Mouse (Mus musculus): ENCODE data around the gene Psma1. TPM values are rescaled to one million over a fixed set of nuclear protein-coding genes. Genes with fewer than 3 reads are reported as not detected.

The Psma1 gene
- polyA plus RNA-seq, 1 experiment from 2014 or later: 380 TPM

- Histone ChIP-seq H3K4me3 (no peak overlapping the region), H3K4me2 (no peak overlapping the region), H3K36me3 (no peaks in the 10 kb centered on the region), H3K4me1 (replicated peaks) (peaks cover 9% of the 10 kb centered on the region), H3K27ac (no peak overlapping the region), H3K27me3 (peaks cover 12% of the 10 kb centered on the region; the same call in 1 of the 2 replicates), H3K9me3 (no peaks in the 10 kb centered on the region), H3K9ac (no peak overlapping the region)
- whole genome bisulfite sequencing: 88% methylated on average over 5 of the region's 5 CpGs
- no peak for ATAC-seq (ENCODE audit: low FRiP score)
These were observed 18.8 kb upstream of the Psma1 start for GRCm38 (mm10) chr7:114294698-114295097.

DNA sequence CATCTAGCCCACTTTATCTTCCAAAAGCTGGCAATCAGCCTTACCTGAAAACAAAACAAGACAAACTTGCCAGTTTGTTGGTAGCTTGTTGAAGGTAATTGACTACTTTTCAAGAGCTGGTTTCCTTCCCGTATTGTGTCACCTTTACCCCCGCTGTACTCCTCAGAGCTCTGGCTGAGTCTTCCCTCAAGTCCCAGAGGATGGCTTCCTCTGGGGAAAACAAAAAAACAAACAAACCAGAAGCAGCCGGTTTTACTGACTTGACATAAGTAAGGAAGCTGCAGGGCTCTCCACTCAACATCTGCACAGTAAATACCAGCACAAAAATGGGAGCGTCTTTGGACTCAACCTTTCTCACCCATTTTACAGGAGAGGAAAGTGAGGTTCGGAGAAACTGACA is 18.0 kb upstream of the Psma1 start:
- 85% methylated on average over 5 of the region's 5 CpGs for WGBS
- Histone ChIP-seq H3K4me3 (no peak overlapping the region), H3K27ac (no peak overlapping the region), H3K9ac (no peak overlapping the region), H3K4me2 (no peak overlapping the region), H3K4me1 (replicated peaks) (peaks cover 9% of the 10 kb centered on the region), H3K36me3 (no peaks in the 10 kb centered on the region), H3K27me3 (peaks cover 12% of the 10 kb centered on the region; the same call in 1 of the 2 replicates), H3K9me3 (no peaks in the 10 kb centered on the region)
- no peak for ATAC-seq (ENCODE audit: low FRiP score)

GRCm38 (mm10) chr7:114292501-114292971 is 16.6 kb upstream of the Psma1 start:
- Histone ChIP-seq H3K27ac (no peak overlapping the region), H3K9me3 (no peaks in the 10 kb centered on the region), H3K36me3 (no peaks in the 10 kb centered on the region), H3K27me3 (peaks cover 12% of the 10 kb centered on the region; the same call in 1 of the 2 replicates), H3K9ac (no peak overlapping the region), H3K4me2 (peak overlapping the region; percentile 41), H3K4me3 (peak overlapping the region; percentile 13; the same call in 1 of the 2 replicates), H3K4me1 (replicated peaks) (peaks cover 9% of the 10 kb centered on the region)
- no peak for ATAC-seq (ENCODE audit: low FRiP score)
- 13% methylated on average over 12 of the region's 12 CpGs for WGBS

GRCm38 (mm10) chr7:114291461-114292335 is 15.8 kb upstream of the Psma1 start:
- no peak for ATAC-seq (ENCODE audit: low FRiP score)
- Histone ChIP-seq H3K9me3 (no peaks in the 10 kb centered on the region), H3K27ac (no peak overlapping the region), H3K9ac (no peak overlapping the region), H3K4me1 (replicated peaks) (peaks cover 9% of the 10 kb centered on the region), H3K4me3 (no peak overlapping the region), H3K4me2 (no peak overlapping the region), H3K36me3 (no peaks in the 10 kb centered on the region), H3K27me3 (peaks cover 12% of the 10 kb centered on the region; the same call in 1 of the 2 replicates)
- 30% methylated on average over 15 of the region's 15 CpGs for WGBS

DNA sequence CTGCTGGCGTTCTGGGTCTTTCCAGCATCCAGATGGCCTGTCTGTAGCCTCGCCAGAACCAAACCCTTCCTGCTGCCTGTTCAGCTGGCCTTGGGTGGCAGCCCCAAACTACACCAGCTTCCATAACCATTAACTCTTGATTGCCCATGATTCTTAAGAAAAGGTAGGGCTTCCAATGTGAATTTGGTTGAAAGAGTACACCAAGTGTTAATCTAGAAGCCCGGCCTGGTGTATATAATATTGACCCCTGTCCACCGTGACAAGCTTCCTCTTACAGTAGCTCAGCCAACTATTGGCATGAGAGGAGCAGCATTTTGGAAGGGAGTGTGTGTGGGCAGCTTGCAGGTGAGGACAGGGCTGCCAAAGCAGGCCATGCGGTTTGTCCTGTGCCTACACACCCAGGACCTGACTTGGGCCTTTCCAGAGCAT is 14.2 kb upstream of the Psma1 start:
- Histone ChIP-seq H3K9ac (no peak overlapping the region), H3K4me2 (no peak overlapping the region), H3K27ac (no peak overlapping the region), H3K4me3 (no peak overlapping the region), H3K9me3 (no peaks in the 10 kb centered on the region), H3K27me3 (peaks cover 12% of the 10 kb centered on the region; the same call in 1 of the 2 replicates), H3K4me1 (replicated peaks) (peaks cover 9% of the 10 kb centered on the region), H3K36me3 (no peaks in the 10 kb centered on the region)
- WGBS: 66% methylated on average over 5 of the region's 5 CpGs
- no peak for ATAC-seq (ENCODE audit: low FRiP score)

DNA sequence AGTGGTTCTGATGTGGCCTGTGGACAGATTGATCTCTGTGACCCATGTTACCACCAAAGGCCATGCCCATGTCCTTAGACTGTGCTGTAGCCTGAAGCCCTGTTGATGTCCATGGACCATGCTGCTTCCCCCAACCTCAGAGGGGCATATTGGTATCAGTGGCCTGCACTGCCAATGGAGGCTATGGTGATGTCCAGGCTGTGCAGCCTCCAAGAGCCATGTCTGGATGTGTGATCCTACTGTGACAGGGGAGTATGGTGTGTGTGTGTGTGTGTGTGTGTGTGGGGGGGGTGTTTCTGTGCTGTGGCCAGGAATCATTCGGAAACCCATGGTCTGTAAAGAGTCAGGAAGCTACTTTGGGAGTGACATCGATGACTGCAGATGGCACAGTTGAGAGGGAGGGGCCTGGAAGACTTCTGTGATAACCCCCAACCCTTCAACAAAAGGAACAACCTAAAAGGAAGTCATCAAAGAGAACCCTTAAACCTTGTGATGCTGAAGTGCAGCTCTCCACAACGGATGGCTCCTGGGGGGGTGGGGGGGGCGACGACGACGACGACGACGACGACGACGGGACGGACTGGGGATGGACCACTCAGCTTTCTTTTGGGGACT is 8.5 kb upstream of the Psma1 start:
- ATAC-seq (ENCODE audit: low FRiP score): no peak
- 92% methylated on average over 14 of the region's 14 CpGs for WGBS

DNA sequence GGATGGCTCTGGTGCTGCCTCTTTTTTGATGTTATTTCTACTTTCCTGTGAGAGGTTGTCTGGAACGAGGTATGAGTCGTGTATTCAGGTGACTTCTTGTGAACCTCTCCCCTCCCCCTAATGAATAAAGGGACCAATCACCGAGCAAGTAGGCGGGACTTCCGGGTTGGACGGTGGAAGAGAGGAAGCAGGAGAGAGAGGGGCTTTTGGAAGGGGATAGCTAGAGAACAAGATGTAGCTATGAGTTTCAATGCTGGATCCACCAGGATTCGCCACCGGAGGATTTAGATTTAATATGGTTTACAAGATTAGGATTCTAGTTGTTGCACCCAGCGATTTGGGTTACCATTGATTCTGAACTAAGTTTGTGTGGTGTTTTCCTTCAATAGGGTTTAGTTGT is 7.1 kb upstream of the Psma1 start:
- Histone ChIP-seq H3K36me3 (no peaks in the 10 kb centered on the region), H3K27ac (no peak overlapping the region), H3K27me3 (no peaks in the 10 kb centered on the region), H3K9me3 (no peaks in the 10 kb centered on the region), H3K4me2 (no peak overlapping the region), H3K4me1 (replicated peaks) (no peaks in the 10 kb centered on the region), H3K9ac (no peak overlapping the region), H3K4me3 (no peak overlapping the region)
- WGBS: 81% methylated on average over 9 of the region's 9 CpGs
- ATAC-seq (ENCODE audit: low FRiP score): no peak

More for the DNA sequence above, 8.5 kb upstream of the Psma1 start:
- H3K36me3 ChIP-seq: no peaks in the 10 kb centered on the region
- H3K27me3 ChIP-seq: no peaks in the 10 kb centered on the region
- no peak overlapping the region for H3K4me3 ChIP-seq
- H3K9ac ChIP-seq: no peak overlapping the region
- H3K9me3 ChIP-seq: no peaks in the 10 kb centered on the region
- H3K4me1 ChIP-seq (replicated peaks): no peaks in the 10 kb centered on the region
- no peak overlapping the region for H3K4me2 ChIP-seq
- no peak overlapping the region for H3K27ac ChIP-seq

DNA sequence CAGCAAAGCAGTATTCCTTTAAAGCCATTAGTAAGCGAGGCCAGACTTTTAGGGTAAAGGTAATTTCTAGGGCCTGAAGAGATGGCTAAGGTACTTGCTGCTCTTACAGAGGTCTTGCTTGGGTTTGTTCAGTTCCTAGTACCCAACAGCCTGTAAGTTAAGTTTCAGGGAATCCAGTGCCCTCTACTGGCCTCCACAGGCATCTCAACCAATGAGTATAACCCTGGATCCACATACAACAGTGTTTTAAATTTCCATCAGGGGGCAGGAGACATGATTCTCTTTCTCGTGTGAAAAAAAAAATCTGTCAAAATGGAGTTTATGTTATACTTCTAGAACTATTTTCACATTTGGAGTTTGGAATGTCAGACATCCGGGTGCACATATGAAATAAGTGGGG is 5.8 kb upstream of the Psma1 start:
- no peak overlapping the region for H3K9ac ChIP-seq
- H3K4me2 ChIP-seq: no peak overlapping the region
- H3K9me3 ChIP-seq: no peaks in the 10 kb centered on the region
- H3K4me1 ChIP-seq (replicated peaks): no peaks in the 10 kb centered on the region
- WGBS: 54% methylated on average over 3 of the region's 3 CpGs
- H3K36me3 ChIP-seq: no peaks in the 10 kb centered on the region
- no peak overlapping the region for H3K4me3 ChIP-seq
- no peaks in the 10 kb centered on the region for H3K27me3 ChIP-seq
- no peak for ATAC-seq (ENCODE audit: low FRiP score)
- H3K27ac ChIP-seq: no peak overlapping the region

DNA sequence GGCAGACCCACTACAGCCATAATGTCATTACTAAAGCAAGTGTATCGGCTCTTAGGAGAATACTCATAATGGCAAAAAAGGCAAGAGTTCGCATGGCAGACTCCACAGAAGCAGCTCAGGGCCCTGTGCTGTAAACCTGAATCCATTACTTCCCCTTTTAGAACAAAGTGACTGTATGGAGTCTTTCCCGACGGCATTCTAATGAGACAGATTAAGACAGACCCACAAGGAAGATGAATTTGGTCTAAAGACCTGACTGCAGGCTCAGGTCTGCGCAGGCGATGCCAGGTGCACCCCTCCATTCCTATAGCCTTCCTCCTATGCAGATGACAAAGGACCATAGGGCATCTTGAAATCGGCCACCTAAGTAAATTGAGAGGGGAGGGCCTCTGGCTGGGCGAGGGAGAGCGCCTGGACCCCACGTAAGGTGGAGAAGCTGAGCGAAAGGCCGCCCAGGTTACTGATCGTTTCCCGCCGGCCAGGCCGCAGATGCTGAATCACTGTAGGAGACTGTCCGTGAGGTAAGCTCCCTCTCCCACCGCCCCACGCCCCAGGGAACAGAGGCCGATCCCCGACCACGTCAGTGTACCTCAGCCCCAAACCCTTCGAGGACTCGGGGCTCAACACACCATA is 430 bp downstream of the Psma1 start:
- Histone ChIP-seq H3K4me2 (peak overlapping the region; percentile 84), H3K9me3 (no peaks in the 10 kb centered on the region), H3K9ac (peak overlapping the region; percentile 89), H3K27me3 (no peaks in the 10 kb centered on the region), H3K4me3 (peak overlapping the region; percentile 78), H3K27ac (peak overlapping the region; percentile 62), H3K4me1 (replicated peaks) (peaks cover 10% of the 10 kb centered on the region), H3K36me3 (peaks cover 30% of the 10 kb centered on the region)
- no peak; the same call in 1 of the 2 replicates for ATAC-seq (ENCODE audit: low FRiP score)
- 2% methylated on average over 24 of the region's 24 CpGs for WGBS

DNA sequence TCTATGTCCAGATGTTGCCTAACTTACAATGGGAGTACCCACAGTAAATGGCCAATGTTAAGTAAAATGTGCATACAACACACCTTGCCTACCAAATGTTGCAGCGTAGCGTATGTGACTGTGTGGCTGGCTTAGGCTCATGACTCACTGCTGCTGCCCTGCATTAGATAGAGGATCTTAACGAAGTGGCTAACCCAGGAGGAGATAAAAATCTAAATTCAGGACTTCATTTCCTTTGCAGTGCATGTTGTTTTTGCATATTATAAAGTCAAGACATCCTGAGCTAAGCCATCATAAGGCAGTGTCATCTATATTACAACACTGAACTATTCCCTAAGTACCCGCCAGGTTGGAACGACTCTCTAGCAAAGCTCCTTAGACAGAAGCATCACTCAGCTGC is 7.5 kb downstream of the Psma1 start:
- Histone ChIP-seq H3K4me2 (no peak overlapping the region), H3K9me3 (no peaks in the 10 kb centered on the region), H3K4me3 (no peak overlapping the region), H3K9ac (no peak overlapping the region), H3K4me1 (replicated peaks) (no peaks in the 10 kb centered on the region), H3K27ac (no peak overlapping the region), H3K36me3 (peaks cover 89% of the 10 kb centered on the region), H3K27me3 (no peaks in the 10 kb centered on the region)
- ATAC-seq (ENCODE audit: low FRiP score): no peak
- WGBS: 96% methylated on average over 5 of the region's 5 CpGs

- H3K4me3 ChIP-seq: peak within 1 kb of the TSS; percentile 95
- no peaks in the 10 kb centered on the region for H3K27me3 ChIP-seq
- H3K36me3 ChIP-seq: peaks cover 27% of the 10 kb centered on the region
- H3K4me1 ChIP-seq (replicated peaks): peaks cover 4% of the 10 kb centered on the region
- H3K9ac ChIP-seq: peak within 1 kb of the TSS; percentile 96
- peak within 1 kb of the TSS; percentile 67 for H3K4me2 ChIP-seq
- peak within 1 kb of the TSS; percentile 79 for H3K27ac ChIP-seq
- no peaks in the 10 kb centered on the region for H3K9me3 ChIP-seq
- WGBS: 2% methylated on average over 49 of the region's 75 CpGs
- ATAC-seq (ENCODE audit: low FRiP score): peak; percentile 99
These were observed 21.8 kb downstream of the Psma1 start, which contains the start of gene Copb1 for GRCm38 (mm10) chr7:114253885-114254833. Gene Copb1, minus strand, starts transcription at chr7:114254711.
